Mouse (Mus musculus): ENCODE data around the gene Gpatch1.
A peak's percentile ranks its signal among the peaks of the same experiment; 100 is the strongest.
"Not testable (repeated sequence)": the region's sequence is repeated elsewhere in the genome, so short reads cannot be mapped to it uniquely, and the experiment has no call there.

The Gpatch1 gene

DNA sequence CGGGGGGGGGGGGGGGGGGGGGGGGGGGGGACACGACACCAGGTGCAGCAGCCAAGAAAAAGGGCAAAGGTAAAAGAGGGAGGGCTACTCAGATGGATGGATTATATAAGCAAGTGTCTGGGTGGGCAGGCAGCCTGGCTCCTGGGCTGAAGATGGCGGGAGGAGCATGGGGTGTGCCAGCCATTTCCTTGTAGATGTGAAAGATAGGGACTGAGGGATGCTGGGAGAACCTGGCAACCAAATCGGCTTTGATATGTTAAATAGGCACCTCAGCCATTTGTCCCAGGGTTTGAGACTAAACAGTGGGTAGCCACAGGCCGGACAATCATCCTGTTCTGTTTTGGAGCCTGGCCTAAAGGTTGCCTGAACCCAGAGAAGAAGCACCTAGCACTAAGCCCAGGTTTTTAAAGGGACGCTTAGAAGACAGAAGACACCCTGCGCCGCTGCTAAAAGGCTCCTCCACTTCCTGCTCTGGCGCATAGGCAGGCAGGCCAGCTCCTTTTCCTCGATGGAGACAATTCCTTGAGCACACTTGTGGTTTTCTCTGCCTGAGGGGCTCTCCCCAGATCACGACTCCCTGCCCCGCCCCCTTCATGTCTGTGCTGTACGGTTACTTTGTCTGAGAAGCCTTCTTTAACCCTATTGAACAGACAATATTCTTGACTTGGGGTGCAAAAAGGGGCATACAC, 4.6 kb upstream of the Gpatch1 start:
- DNase-seq = no peak

DNA sequence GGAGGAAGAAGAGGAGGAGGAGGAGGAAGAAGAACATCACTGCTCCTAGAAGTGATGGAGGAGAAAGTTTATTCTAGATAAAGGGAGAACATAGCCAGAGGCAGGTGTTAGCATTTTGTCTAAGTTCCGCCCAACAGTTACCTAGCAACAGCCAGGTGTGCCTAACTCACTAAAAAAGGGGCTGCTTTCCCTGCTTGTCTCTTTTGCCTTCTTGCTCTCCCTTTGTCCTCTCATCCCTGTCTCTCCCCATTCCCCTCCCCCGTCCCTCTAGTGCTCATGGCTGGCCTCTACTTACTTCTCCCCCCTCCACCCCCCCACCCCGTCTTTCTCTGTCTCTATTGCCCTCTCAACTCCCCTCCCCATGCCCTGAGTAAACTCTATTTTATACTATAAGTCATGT, 3.9 kb upstream of the Gpatch1 start:
- no peak for DNase-seq

GRCm38 (mm10) chr7:35319755-35320154, 1.5 kb upstream of the Gpatch1 start:
- peak; percentile 45 for DNase-seq

DNA sequence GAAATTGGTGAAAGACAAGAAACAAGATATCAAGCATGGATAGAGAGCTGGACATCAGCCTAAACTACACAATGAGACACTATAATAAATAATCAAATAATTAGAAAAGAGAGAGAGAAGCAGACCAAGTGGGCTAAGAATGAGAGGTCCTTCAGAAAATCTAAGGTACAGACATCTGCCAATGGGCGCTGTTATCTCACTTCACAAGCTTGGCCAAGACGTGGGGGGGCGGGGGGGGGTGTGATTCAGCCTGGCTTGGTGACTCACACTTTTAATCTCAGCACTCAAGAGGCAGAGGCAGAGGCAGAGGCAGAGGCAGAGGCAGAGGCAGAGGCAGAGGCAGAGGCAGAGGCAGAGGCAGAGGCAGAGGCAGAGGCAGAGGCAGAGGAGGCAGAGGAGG, 981 bp upstream of the Gpatch1 start:
- not testable (repeated sequence) for DNase-seq

DNA sequence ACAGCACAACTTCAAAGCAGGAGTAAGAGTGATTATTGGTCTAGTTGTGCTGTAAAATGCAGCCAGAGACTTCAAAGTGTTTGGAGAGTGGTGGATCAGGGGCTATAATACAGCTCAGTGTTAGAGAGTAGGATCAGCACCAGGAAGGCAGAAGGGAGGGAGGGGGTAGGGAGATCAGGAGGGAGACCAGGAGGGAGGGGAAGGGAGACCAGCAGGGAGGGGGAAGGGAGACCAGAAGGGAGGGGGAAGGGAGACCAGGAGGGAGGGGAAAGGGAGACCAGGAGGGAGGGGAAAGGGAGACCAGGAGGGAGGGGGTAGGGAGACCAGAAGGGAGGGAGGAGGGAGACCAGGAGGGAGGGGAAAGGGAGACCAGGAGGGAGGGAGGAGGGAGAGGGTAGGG, 4.1 kb downstream of the Gpatch1 start:
- DNase-seq = no peak

GRCm38 (mm10) chr7:35311214-35311613, 7.0 kb downstream of the Gpatch1 start:
- no peak for DNase-seq

DNA sequence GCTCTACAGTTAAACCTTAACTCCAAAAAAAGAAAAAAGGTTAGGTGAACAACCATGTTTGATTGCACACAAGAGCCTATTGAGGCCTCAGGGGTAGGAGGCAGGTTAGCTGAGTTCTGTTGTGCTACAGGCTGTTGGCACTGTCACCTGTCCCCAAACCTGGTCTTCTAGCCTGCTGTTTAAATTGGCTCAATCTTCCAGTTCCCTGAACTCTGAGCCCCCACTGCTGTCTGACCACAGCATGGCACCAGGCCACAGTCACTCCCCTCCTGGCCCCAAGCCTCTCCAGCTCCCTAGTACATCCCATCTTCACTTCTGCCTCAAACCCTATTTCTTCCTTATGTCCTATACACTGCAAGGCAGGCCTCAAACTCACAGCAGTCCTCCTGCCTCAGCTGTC, 17.4 kb downstream of the Gpatch1 start:
- no peak for DNase-seq

DNA sequence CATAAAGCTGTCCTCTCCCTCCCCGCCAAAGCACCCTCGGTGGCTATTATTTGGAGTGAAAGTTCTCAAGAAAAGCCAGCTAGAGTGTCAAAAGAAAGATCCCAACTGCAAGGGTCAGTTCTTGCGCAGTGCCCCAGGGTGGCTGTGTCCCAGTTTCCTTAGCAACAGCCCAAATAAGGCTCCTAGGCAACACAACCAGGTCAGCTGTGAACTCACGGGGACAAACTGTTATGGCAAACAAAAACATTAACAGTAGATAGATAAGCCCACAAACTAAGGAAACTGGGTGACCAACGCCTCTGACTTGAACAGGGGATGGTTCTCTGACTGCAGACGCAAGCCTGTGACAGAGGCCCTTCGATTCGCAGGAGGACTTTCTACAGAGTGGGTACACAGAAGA, 18.6 kb downstream of the Gpatch1 start:
- peak; percentile 69 for DNase-seq

DNA sequence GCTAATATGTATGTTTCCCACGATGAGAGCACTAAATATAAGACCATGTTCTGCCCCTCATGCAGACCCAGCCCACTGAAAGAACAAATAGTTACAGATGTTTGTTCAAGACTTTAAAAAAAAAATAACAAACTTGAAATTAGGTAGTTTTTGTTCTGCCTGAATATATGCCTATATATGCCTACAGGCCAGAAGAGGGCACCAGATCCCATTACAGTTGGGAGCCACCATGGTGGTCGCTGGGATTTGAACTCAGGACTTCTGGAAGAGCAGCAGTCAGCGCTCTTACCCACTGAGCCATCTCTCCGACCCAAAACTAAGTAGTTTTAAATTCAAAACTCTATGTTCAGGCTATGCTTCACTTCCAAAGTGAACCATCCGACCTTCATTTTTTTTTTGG, 20.4 kb downstream of the Gpatch1 start:
- DNase-seq = no peak

GRCm38 (mm10) chr7:35295631-35296030, 22.6 kb downstream of the Gpatch1 start:
- no peak for DNase-seq

GRCm38 (mm10) chr7:35293464-35293863, 24.8 kb downstream of the Gpatch1 start:
- no peak for DNase-seq

DNA sequence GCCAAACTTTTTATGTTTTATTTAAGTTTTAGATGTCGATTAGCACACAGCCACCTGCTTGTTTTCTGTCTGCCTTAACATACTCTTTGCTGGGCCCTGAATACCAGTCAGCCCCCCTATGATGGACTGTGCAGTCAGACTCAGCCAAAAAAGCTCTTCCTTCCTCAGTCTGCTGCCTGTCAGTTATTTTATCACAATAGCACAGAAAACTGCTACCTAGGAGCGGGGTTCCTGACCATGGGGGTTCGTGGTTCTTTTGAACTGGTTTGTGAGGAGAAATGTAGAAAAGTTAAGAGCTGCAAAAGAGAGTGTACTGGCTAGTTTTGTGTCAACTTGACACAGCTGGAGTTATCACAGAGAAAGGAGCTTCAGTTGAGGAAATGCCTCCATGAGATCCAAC, 39.3 kb downstream of the Gpatch1 start:
- no peak for DNase-seq

DNA sequence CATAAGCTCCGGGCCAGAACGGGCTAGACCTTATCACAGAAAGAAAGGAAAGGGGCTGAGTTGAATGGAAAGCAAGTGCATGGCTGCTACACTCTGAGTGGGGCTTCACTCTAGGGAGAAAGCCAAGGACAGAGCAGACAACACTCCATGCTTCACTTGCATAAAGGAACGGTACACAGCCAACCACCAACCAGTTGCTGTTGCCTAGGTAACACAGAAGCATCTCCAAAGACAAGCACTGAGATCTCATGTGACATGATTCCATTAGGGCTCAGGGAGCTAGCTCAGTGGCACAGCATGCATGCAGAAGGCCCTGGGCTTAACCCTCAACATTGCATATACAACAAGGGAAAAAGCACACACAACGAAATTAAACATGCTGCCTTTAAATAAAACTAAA, 40.8 kb downstream of the Gpatch1 start:
- no peak for DNase-seq

DNA sequence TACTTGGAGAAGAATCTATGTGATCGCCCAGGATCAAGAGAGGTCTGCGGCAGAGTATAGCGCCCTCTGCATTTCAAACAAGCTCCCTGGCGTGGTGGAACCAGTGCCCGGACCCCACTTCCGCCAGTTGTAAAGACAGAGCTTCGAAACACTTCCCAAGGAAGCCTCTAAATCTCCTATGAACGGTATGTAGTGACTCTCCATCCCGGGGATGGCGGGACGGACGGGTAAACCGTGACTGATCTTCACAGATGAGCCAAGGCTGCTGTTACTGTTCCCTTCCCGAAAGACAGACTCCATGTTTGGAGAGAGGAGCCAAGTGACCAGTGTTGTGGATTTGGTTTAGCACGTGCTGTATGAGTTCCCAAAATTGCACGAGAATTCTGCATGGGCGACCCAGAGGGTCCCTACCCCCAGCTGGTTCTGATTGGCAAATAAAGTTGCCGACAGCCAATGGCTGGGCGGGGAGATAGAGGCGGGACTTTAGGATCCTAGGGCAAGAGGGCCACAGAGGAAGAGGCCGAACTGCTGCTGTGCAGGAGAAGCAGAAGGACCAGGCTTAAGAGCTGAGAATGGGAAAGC, 48.7 kb downstream of the Gpatch1 start:
- peak; percentile 59 for DNase-seq

DNA sequence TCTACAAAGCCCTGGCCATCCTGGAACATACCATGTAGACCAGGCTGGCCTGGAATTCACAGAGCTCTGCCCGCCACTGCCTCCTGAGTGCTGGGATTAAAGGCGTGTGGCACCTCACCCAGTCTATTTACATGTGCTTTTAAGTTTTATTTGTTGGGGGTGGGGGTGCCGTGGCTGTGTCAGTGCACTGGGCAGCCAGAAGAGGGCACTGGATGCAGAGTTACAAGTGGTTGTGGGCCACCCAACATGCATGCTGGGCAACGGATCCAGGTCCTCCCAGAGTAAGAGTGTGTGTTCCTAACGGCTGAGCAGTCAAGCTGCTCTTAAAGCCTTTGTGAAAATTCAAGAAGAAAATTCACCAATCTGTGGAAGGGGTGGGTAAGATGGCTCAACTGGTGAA, 50.4 kb downstream of the Gpatch1 start:
- peak; percentile 7 for DNase-seq

GRCm38 (mm10) chr7:35266666-35267065, 51.6 kb downstream of the Gpatch1 start:
- peak; percentile 24 for DNase-seq

GRCm38 (mm10) chr7:35264746-35265145, 53.5 kb downstream of the Gpatch1 start:
- peak; percentile 73 for DNase-seq

GRCm38 (mm10) chr7:35263595-35264489, 54.4 kb downstream of the Gpatch1 start:
- no peak for DNase-seq

- DNase-seq = no peak
Observed at GRCm38 (mm10) chr7:35259384-35259783, 58.9 kb downstream of the Gpatch1 start.

DNA sequence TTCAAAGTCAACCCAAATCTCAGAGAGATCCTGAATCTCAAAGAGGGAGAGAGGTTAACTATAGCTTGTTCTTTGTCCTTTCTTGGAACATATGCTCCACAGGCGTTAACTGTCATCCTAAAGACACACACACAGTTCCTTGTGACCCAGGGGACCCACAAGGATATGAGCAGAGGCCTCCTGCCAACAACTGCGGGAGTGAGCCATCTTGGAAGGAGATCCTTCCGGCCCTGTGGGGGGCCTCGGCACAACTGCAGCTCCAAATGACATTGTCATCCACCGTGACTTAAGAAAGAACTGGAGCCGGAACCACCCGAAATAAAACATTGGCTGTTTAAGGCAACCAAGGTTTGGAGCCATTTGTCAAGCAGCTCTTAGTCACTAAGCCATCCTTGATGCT, 59.9 kb downstream of the Gpatch1 start:
- DNase-seq = no peak

DNA sequence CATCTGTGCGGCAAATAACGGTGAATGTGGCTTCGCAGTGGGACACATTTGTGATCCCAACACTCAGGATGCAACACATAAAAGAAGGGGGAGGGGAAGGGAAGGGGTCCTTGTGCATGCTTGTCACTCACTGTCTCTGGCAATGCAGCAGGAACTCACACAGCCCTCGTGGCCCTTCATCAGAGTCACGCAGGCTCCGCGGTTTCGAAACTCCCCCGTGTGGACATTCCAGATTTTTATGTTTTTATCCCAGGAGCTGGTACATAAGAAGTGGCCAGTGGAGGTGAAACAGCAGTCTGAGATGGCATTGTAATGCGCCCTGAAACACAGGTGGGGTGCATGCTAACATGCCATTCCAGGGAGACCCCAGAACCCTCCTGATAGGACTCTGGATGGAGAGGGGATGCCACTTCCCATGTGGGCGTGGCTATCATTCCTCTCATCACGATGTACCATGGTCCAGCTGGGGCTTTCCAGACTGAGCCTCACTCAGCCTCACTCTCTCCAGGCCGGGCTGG, 66.1 kb downstream of the Gpatch1 start:
- peak; percentile 54 for DNase-seq

GRCm38 (mm10) chr7:35237935-35238334, 80.3 kb downstream of the Gpatch1 start:
- DNase-seq = not testable (repeated sequence)

GRCm38 (mm10) chr7:35235308-35235707, 82.9 kb downstream of the Gpatch1 start:
- peak; percentile 82 for DNase-seq

Data from lung, postnatal 36 days (tissue).